Mouse (Mus musculus) testis, adult 2 months (tissue): ENCODE measurements around the gene Epn1.

Source experiments
- CTCF ChIP-seq: fragments of 200-500 bp; IDR thresholded peaks from 2 replicates; pipeline ENCODE4 v1.5.1; 2012; ENCODE audit warnings: low read depth, mild to moderate bottlenecking, inconsistent platforms, low read length, moderate library complexity; ENCODE audit not compliant: control insufficient read depth, insufficient read depth, insufficient replicate concordance
- POLR2A ChIP-seq: fragments of 200-500 bp; IDR thresholded peaks from 2 replicates; pipeline ENCODE4 v1.6.1; 2012; ENCODE audit warnings: low read depth, mild to moderate bottlenecking, inconsistent platforms, low read length, moderate library complexity; ENCODE audit not compliant: control insufficient read depth

DNA sequence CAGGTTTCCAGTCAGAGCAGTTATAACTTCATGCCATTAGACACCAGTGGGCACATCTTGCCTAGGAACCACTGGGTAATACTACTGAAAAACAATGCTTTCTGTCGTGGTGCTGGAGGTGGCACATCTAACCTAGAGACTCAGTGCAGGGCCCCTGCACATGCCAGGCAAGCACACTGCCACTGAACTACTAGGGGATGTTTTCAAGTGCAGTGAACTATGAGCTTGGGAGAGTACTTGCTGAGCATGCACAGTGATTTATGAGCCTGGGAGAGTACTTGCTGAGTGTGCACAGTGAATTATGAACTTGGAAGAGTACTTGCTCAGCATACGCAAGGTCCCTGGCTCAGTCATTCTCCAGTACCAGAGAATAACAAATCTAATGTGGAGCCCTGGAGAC is 22.5 kb downstream of the Epn1 start:
- no peak for TF ChIP-seq POLR2A
- no peak for TF ChIP-seq CTCF
